Comparison of ENCODE assay signal across 16 mouse cellular contexts in genomic region chr8:88539963-88540362, GRCm38 (mm10). TPM values are rescaled to one million over a fixed set of nuclear protein-coding genes. Genes with fewer than 3 reads are reported as not detected.
A peak's percentile ranks its signal among the peaks of the same experiment; 100 is the strongest.
DNase-seq lines count a peak whose midpoint lies in the region; ATAC-seq and TF ChIP-seq lines count a peak whose summit lies in the region.
"Had no signal": no experiment of that assay in that cellular context is flagged by ENCODE, and none has a peak within 500 bp of the region (broad histone marks: within the 10 kb centered on the region; RNA-seq: fewer than 3 reads in every experiment).

No protein-coding gene starts in this region.

- no peak for DNase-seq in heart, postnatal 0 days (ENCODE audit: low spot score)
- no peak for DNase-seq in heart, postnatal 4 days
- DNase-seq in lung, embryonic 14.5 days = no peak
- no peak for DNase-seq in lung, postnatal 36 days
- DNase-seq in thymus, postnatal 25 days = peak; percentile 14
- no peak for DNase-seq in thymus, postnatal 36 days
- DNase-seq in thymus, postnatal 4 days = peak; percentile 41
- no peak for DNase-seq in forebrain, embryonic 14.5 days (ENCODE audit: low spot score)
- DNase-seq: cerebellum, adult 2 months; gastrocnemius, postnatal 25 days; layer of hippocampus, adult 9-11 months had no signal

- H3K9me3 ChIP-seq in heart, postnatal 0 days (replicated peaks; ENCODE audit: control insufficient read depth, low read length) = no peaks in the 10 kb centered on the region
- no peaks in the 10 kb centered on the region for H3K9me3 ChIP-seq in lung, embryonic 14.5 days (ENCODE audit: low read depth, low read length)
- H3K9me3 ChIP-seq in forebrain, embryonic 14.5 days (replicated peaks; ENCODE audit: control insufficient read depth, low read length) = no peaks in the 10 kb centered on the region
- H3K9me3 ChIP-seq: kidney, embryonic 15.5 days; liver, embryonic 12.5 days; megakaryocyte, embryonic 14.5 days had no signal

- H3K9ac ChIP-seq in heart, postnatal 0 days (replicated peaks; ENCODE audit: low read depth, low read length) = no peak overlapping the region
- no peak overlapping the region for H3K9ac ChIP-seq in lung, embryonic 14.5 days
- no peak overlapping the region for H3K9ac ChIP-seq in forebrain, embryonic 14.5 days (ENCODE audit: low read length)
- H3K9ac ChIP-seq: kidney, embryonic 15.5 days; liver, embryonic 12.5 days had no signal

- H3K4me3 ChIP-seq in heart, postnatal 0 days (ENCODE audit: low read depth, low read length) = no peak overlapping the region
- no peak overlapping the region for H3K4me3 ChIP-seq in lung, embryonic 14.5 days (ENCODE audit: low read depth, low read length)
- no peak overlapping the region for H3K4me3 ChIP-seq in forebrain, embryonic 14.5 days (ENCODE audit: low read depth, low read length)
- H3K4me3 ChIP-seq: kidney, embryonic 15.5 days; liver, embryonic 12.5 days; megakaryocyte, embryonic 14.5 days had no signal

- no peak for ATAC-seq in heart, postnatal 0 days (ENCODE audit: insufficient read depth, low read depth)
- ATAC-seq in lung, embryonic 14.5 days (ENCODE audit: insufficient read depth) = no peak
- no peak for ATAC-seq in forebrain, embryonic 14.5 days
- ATAC-seq: hindbrain, embryonic 16.5 days; liver, embryonic 12.5 days; Patski had no signal

- H3K27me3 ChIP-seq in heart, postnatal 0 days (ENCODE audit: control insufficient read depth, insufficient read depth, low read length) = no peaks in the 10 kb centered on the region
- no peaks in the 10 kb centered on the region for H3K27me3 ChIP-seq in lung, embryonic 14.5 days (ENCODE audit: insufficient read depth, low read length)
- no peaks in the 10 kb centered on the region for H3K27me3 ChIP-seq in forebrain, embryonic 14.5 days (replicated peaks; ENCODE audit: control insufficient read depth, insufficient read depth, low read length)
- H3K27me3 ChIP-seq: kidney, embryonic 15.5 days; liver, embryonic 12.5 days had no signal

- WGBS in heart, postnatal 0 days = 74% methylated on average over 4 of the region's 4 CpGs
- whole genome bisulfite sequencing in lung, embryonic 14.5 days = 74% methylated on average over 4 of the region's 4 CpGs
- 81% methylated on average over 4 of the region's 4 CpGs for WGBS in forebrain, embryonic 14.5 days

- no peak for TF ChIP-seq EP300 in heart, postnatal 0 days (IDR thresholded peaks at IDR 0.05; ENCODE audit: low read depth)

- no peak overlapping the region for H3K27ac ChIP-seq in heart, postnatal 0 days (ENCODE audit: low read depth)
- H3K27ac ChIP-seq in lung, embryonic 14.5 days (ENCODE audit: low read depth) = no peak overlapping the region
- no peak overlapping the region for H3K27ac ChIP-seq in forebrain, embryonic 14.5 days (ENCODE audit: low read depth, low read length)
- H3K27ac ChIP-seq: liver, embryonic 12.5 days had no signal

- peak; percentile 48 for TF ChIP-seq CTCF in heart, postnatal 0 days (IDR thresholded peaks at IDR 0.05; ENCODE audit: low read depth)
- peak; percentile 49 for TF ChIP-seq CTCF in lung, embryonic 14.5 days (IDR thresholded peaks at IDR 0.05; ENCODE audit: low read depth)

- H3K4me1 ChIP-seq in heart, postnatal 0 days (ENCODE audit: control insufficient read depth, insufficient read depth) = no peaks in the 10 kb centered on the region; the same call in 1 of the 2 replicates
- H3K4me1 ChIP-seq in lung, embryonic 14.5 days (ENCODE audit: insufficient read depth) = peaks cover 35% of the 10 kb centered on the region
- no peaks in the 10 kb centered on the region for H3K4me1 ChIP-seq in forebrain, embryonic 14.5 days (ENCODE audit: control insufficient read depth, insufficient read depth, low read length)

- no peak overlapping the region for H3K4me2 ChIP-seq in heart, postnatal 0 days (ENCODE audit: low read depth, low read length)
- H3K4me2 ChIP-seq in lung, embryonic 14.5 days = no peak overlapping the region
- no peak overlapping the region for H3K4me2 ChIP-seq in forebrain, embryonic 14.5 days (ENCODE audit: low read length)
- H3K4me2 ChIP-seq: kidney, embryonic 15.5 days; liver, embryonic 12.5 days had no signal

- no peaks in the 10 kb centered on the region for H3K36me3 ChIP-seq in heart, postnatal 0 days (replicated peaks; ENCODE audit: control insufficient read depth, insufficient read depth, low read length)
- H3K36me3 ChIP-seq in lung, embryonic 14.5 days (ENCODE audit: insufficient read depth) = peaks cover 6% of the 10 kb centered on the region; the same call in 1 of the 2 replicates
- no peaks in the 10 kb centered on the region for H3K36me3 ChIP-seq in forebrain, embryonic 14.5 days (ENCODE audit: control insufficient read depth, insufficient read depth, low read length)
- H3K36me3 ChIP-seq: liver, embryonic 12.5 days had no signal

RNA-seq across cellular contexts. Expression of gene Nkd1, which starts 18.8 kb away (rescaled TPM):
- 6.8 and 14.5 TPM in 2 replicates for total RNA-seq in heart, postnatal 0 days (2014; rRNA removed; ENCODE audit: low replicate concordance)
- polyA plus RNA-seq in heart, postnatal 0 days (2015; fragmentation: Nextera tagmentation; extraction: Ambion mirVana) = 5.3 and 5.5 TPM in 2 replicates
- total RNA-seq in heart, postnatal 4 days (2021) = 10 to 100 TPM in 1 of 2 experiments, 1 to 10 TPM in 1; 8.7 to 10.2 TPM
- polyA plus RNA-seq in lung, embryonic 14.5 days (2014; fragmentation: Nextera tagmentation; extraction: Ambion mirVana) = 53.6 and 63.4 TPM in 2 replicates
- 35.2 and 40.0 TPM in 2 replicates for polyA plus RNA-seq in forebrain, embryonic 14.5 days (2014; fragmentation: Nextera tagmentation; extraction: Ambion mirVana)

Comparison
In these comparisons a context has a peak if more than half of its experiments do, and no peak if none do; other contexts are left out.
1. DNase-seq: peak in thymus, postnatal 25 days (single experiment) and thymus, postnatal 4 days (single experiment); none in heart, postnatal 0 days (single experiment), heart, postnatal 4 days (single experiment), lung, embryonic 14.5 days (single experiment), lung, postnatal 36 days (single experiment), thymus, postnatal 36 days (0 of 2) and forebrain, embryonic 14.5 days (single experiment).